Mouse (Mus musculus): ENCODE data around the gene Golga3. TPM values are rescaled to one million over a fixed set of nuclear protein-coding genes. Genes with fewer than 3 reads are reported as not detected.
A peak's percentile ranks its signal among the peaks of the same experiment; 100 is the strongest.

The Golga3 gene
- 10 to 100 TPM; 46.0 to 48.2 TPM for total RNA-seq (2021)
- long read RNA-seq, experiment 1, full-length matches to known transcripts = 13 of 24 reads
- long read RNA-seq, experiment 1, partial matches to known transcripts = 5 of 24 reads
- long read RNA-seq, experiment 1, other reads (novel, unspliced or antisense) = 6 of 24 reads
- long read RNA-seq, experiment 2, full-length matches to known transcripts = 16 of 35 reads
- long read RNA-seq, experiment 2, partial matches to known transcripts = 8 of 35 reads
- long read RNA-seq, experiment 2, other reads (novel, unspliced or antisense) = 11 of 35 reads

- Histone ChIP-seq H3K27ac (peak within 1 kb of the TSS; percentile 96), H3K4me3 (peak within 1 kb of the TSS; percentile 98)
- peak; percentile 89 to 91 for DNase-seq (ENCODE audit: low spot score in 2 of 2)
- TF ChIP-seq CTCF (conservative IDR thresholded peaks at IDR 0.05) = no peak
Observed at GRCm38 (mm10) chr5:110176362-110177020, at the start of gene Golga3. Golga3 (plus strand) TSS chr5:110176701.

GRCm38 (mm10) chr5:110135293-110136086, 41.0 kb upstream of the Golga3 start, which contains the start of gene Chfr:
Chfr (plus strand) TSS chr5:110135842.
- H3K4me3 ChIP-seq = peak within 1 kb of the TSS; percentile 96
- H3K27ac ChIP-seq = peak within 1 kb of the TSS; percentile 90
- TF ChIP-seq CTCF (conservative IDR thresholded peaks at IDR 0.05) = peak; percentile 25
- DNase-seq (ENCODE audit: low spot score in 2 of 2) = peak; percentile 99

GRCm38 (mm10) chr5:110136087-110136464, 40.4 kb upstream of the Golga3 start:
- DNase-seq (ENCODE audit: low spot score in 2 of 2) = no peak
- Histone ChIP-seq H3K4me3 (peak overlapping the region; percentile 96), H3K27ac (peak overlapping the region; percentile 90)
- TF ChIP-seq CTCF (conservative IDR thresholded peaks at IDR 0.05) = no peak

GRCm38 (mm10) chr5:110137816-110138215, 38.7 kb upstream of the Golga3 start:
- DNase-seq (ENCODE audit: low spot score in 2 of 2) = no peak
- no peak for TF ChIP-seq CTCF (conservative IDR thresholded peaks at IDR 0.05)
- H3K4me3 ChIP-seq = no peak overlapping the region
- H3K27ac ChIP-seq = no peak overlapping the region

GRCm38 (mm10) chr5:110139325-110139724, 37.2 kb upstream of the Golga3 start:
- DNase-seq (ENCODE audit: low spot score in 2 of 2) = no peak
- no peak for TF ChIP-seq CTCF (conservative IDR thresholded peaks at IDR 0.05)
- no peak overlapping the region for H3K27ac ChIP-seq
- no peak overlapping the region for H3K4me3 ChIP-seq

GRCm38 (mm10) chr5:110140424-110140823, 36.1 kb upstream of the Golga3 start:
- no peak overlapping the region for H3K4me3 ChIP-seq
- no peak for TF ChIP-seq CTCF (conservative IDR thresholded peaks at IDR 0.05)

GRCm38 (mm10) chr5:110142309-110142708, 34.2 kb upstream of the Golga3 start:
- no peak overlapping the region for H3K27ac ChIP-seq
- no peak overlapping the region for H3K4me3 ChIP-seq
- TF ChIP-seq CTCF (conservative IDR thresholded peaks at IDR 0.05) = no peak
- DNase-seq (ENCODE audit: low spot score in 2 of 2) = no peak

More at GRCm38 (mm10) chr5:110140424-110140823, 36.1 kb upstream of the Golga3 start:
- H3K27ac ChIP-seq = no peak overlapping the region
- no peak for DNase-seq (ENCODE audit: low spot score in 2 of 2)

- Histone ChIP-seq H3K27ac (no peak overlapping the region), H3K4me3 (no peak overlapping the region)
- TF ChIP-seq CTCF (conservative IDR thresholded peaks at IDR 0.05) = peak; percentile 66
- DNase-seq (ENCODE audit: low spot score in 2 of 2) = no peak
Observed at GRCm38 (mm10) chr5:110143007-110143406, 33.5 kb upstream of the Golga3 start.

- DNase-seq (ENCODE audit: low spot score in 2 of 2) = no peak
- H3K27ac ChIP-seq = no peak overlapping the region
- no peak for TF ChIP-seq CTCF (conservative IDR thresholded peaks at IDR 0.05)
- no peak overlapping the region for H3K4me3 ChIP-seq
Observed at GRCm38 (mm10) chr5:110169374-110169773, 7.1 kb upstream of the Golga3 start.

GRCm38 (mm10) chr5:110177021-110177420, 520 bp downstream of the Golga3 start:
- peak overlapping the region; percentile 98 for H3K4me3 ChIP-seq
- no peak for DNase-seq (ENCODE audit: low spot score in 2 of 2)
- no peak for TF ChIP-seq CTCF (conservative IDR thresholded peaks at IDR 0.05)
- H3K27ac ChIP-seq = peak overlapping the region; percentile 96

DNA sequence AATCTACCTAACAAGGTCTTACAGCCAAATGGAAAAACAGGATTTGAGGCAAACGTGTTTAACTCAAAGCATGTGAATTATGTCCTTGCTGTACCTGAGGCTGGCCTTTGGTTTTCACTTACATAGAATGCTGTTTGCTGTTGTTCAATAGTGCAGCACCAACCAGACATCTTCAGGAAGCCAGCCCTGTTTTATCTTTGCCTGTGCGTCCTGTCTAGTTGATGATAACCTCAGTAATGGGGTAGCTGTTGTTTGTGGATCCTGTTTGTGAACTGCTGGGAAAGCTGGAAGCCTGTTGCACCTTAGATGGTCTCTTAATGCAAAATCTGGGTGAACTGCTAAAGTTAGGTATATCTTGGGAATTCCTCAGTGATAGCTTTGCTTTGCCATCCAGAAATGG, 2.1 kb downstream of the Golga3 start:
- Histone ChIP-seq H3K27ac (no peak overlapping the region), H3K4me3 (no peak overlapping the region)
- DNase-seq (ENCODE audit: low spot score in 2 of 2) = no peak
- no peak for TF ChIP-seq CTCF (conservative IDR thresholded peaks at IDR 0.05)

- DNase-seq (ENCODE audit: low spot score in 2 of 2) = no peak
- no peak overlapping the region for H3K4me3 ChIP-seq
- H3K27ac ChIP-seq = no peak overlapping the region
- no peak for TF ChIP-seq CTCF (conservative IDR thresholded peaks at IDR 0.05)
Observed at GRCm38 (mm10) chr5:110181716-110182115, 5.2 kb downstream of the Golga3 start.
